Mouse (Mus musculus): ENCODE results near the gene Coq3. TPM values are rescaled to one million over a fixed set of nuclear protein-coding genes. Genes with fewer than 3 reads are reported as not detected.

The Coq3 gene
- 14.8 and 15.7 TPM in 2 replicates for polyA plus RNA-seq (2015; fragmentation: Nextera tagmentation; extraction: Ambion mirVana)

GRCm38 (mm10) chr4:21879565-21880220 lies at the start of gene Coq3:
Gene Coq3, plus strand, starts transcription at chr4:21879673.
- under 1% methylated on average over 51 of the region's 51 CpGs for WGBS
- Histone ChIP-seq H3K27me3 (ENCODE audit: control insufficient read depth, insufficient read depth, low read length) (no peaks in the 10 kb centered on the region), H3K9me3 (replicated peaks; ENCODE audit: control insufficient read depth, low read length) (no peaks in the 10 kb centered on the region), H3K9ac (ENCODE audit: low read length) (peak within 1 kb of the TSS; percentile 72), H3K27ac (ENCODE audit: low read length) (peak within 1 kb of the TSS; percentile 95), H3K36me3 (ENCODE audit: control insufficient read depth, insufficient read depth, low read length) (no peaks in the 10 kb centered on the region), H3K4me2 (ENCODE audit: low read depth, low read length) (peak within 1 kb of the TSS; percentile 86), H3K4me3 (replicated peaks; ENCODE audit: low read length) (peak within 1 kb of the TSS; percentile 70), H3K4me1 (ENCODE audit: control insufficient read depth, insufficient read depth, low read length) (peaks cover 6% of the 10 kb centered on the region; the same call in 1 of the 2 replicates)
- ATAC-seq (ENCODE audit: insufficient read depth, low FRiP score) = peak; percentile 91

GRCm38 (mm10) chr4:21832844-21833243 lies 46.6 kb upstream of the Coq3 start:
- no peak overlapping the region for H3K4me2 ChIP-seq (ENCODE audit: low read depth, low read length)
- H3K4me1 ChIP-seq (ENCODE audit: control insufficient read depth, insufficient read depth, low read length) = no peaks in the 10 kb centered on the region
- H3K27me3 ChIP-seq (ENCODE audit: control insufficient read depth, insufficient read depth, low read length) = no peaks in the 10 kb centered on the region
- 95% methylated on average over 8 of the region's 8 CpGs for whole genome bisulfite sequencing
- H3K27ac ChIP-seq (ENCODE audit: low read length) = no peak overlapping the region
- no peak for ATAC-seq (ENCODE audit: insufficient read depth, low FRiP score)
- H3K9ac ChIP-seq (ENCODE audit: low read length) = no peak overlapping the region
- H3K36me3 ChIP-seq (ENCODE audit: control insufficient read depth, insufficient read depth, low read length) = no peaks in the 10 kb centered on the region
- H3K4me3 ChIP-seq (replicated peaks; ENCODE audit: low read length) = no peak overlapping the region
- H3K9me3 ChIP-seq (replicated peaks; ENCODE audit: control insufficient read depth, low read length) = no peaks in the 10 kb centered on the region

- no peaks in the 10 kb centered on the region for H3K9me3 ChIP-seq (replicated peaks; ENCODE audit: control insufficient read depth, low read length)
- peaks cover 11% of the 10 kb centered on the region; the same call in 1 of the 2 replicates for H3K4me1 ChIP-seq (ENCODE audit: control insufficient read depth, insufficient read depth, low read length)
- peak; percentile 98 for ATAC-seq (ENCODE audit: insufficient read depth, low FRiP score)
- peak within 1 kb of the TSS; percentile 86 for H3K4me3 ChIP-seq (replicated peaks; ENCODE audit: low read length)
- peak within 1 kb of the TSS; percentile 87 for H3K9ac ChIP-seq (ENCODE audit: low read length)
- peak within 1 kb of the TSS; percentile 56 for H3K4me2 ChIP-seq (ENCODE audit: low read depth, low read length)
- H3K27me3 ChIP-seq (ENCODE audit: control insufficient read depth, insufficient read depth, low read length) = no peaks in the 10 kb centered on the region
- peak within 1 kb of the TSS; percentile 98 for H3K27ac ChIP-seq (ENCODE audit: low read length)
- under 1% methylated on average over 50 of the region's 50 CpGs for WGBS
- no peaks in the 10 kb centered on the region for H3K36me3 ChIP-seq (ENCODE audit: control insufficient read depth, insufficient read depth, low read length)
Observed at GRCm38 (mm10) chr4:21847481-21848286, 31.8 kb upstream of the Coq3 start, which contains the start of gene Pnisr. Gene Pnisr, plus strand, starts transcription at chr4:21847583.

GRCm38 (mm10) chr4:21848287-21848630 lies 31.2 kb upstream of the Coq3 start:
- WGBS = 0% methylated on average over 24 of the region's 24 CpGs
- no peaks in the 10 kb centered on the region for H3K27me3 ChIP-seq (ENCODE audit: control insufficient read depth, insufficient read depth, low read length)
- H3K9me3 ChIP-seq (replicated peaks; ENCODE audit: control insufficient read depth, low read length) = no peaks in the 10 kb centered on the region
- H3K9ac ChIP-seq (ENCODE audit: low read length) = peak overlapping the region; percentile 87
- H3K4me1 ChIP-seq (ENCODE audit: control insufficient read depth, insufficient read depth, low read length) = peaks cover 11% of the 10 kb centered on the region; the same call in 1 of the 2 replicates
- H3K4me2 ChIP-seq (ENCODE audit: low read depth, low read length) = peak overlapping the region; percentile 53
- no peaks in the 10 kb centered on the region for H3K36me3 ChIP-seq (ENCODE audit: control insufficient read depth, insufficient read depth, low read length)
- peak overlapping the region; percentile 98 for H3K27ac ChIP-seq (ENCODE audit: low read length)
- peak; percentile 83 for ATAC-seq (ENCODE audit: insufficient read depth, low FRiP score)
- H3K4me3 ChIP-seq (replicated peaks; ENCODE audit: low read length) = peak overlapping the region; percentile 86

- WGBS = 79% methylated on average over 1 of the region's 1 CpGs
- H3K4me2 ChIP-seq (ENCODE audit: low read depth, low read length) = no peak overlapping the region
- H3K27ac ChIP-seq (ENCODE audit: low read length) = no peak overlapping the region
- H3K9me3 ChIP-seq (replicated peaks; ENCODE audit: control insufficient read depth, low read length) = no peaks in the 10 kb centered on the region
- peaks cover 18% of the 10 kb centered on the region; the same call in 1 of the 2 replicates for H3K36me3 ChIP-seq (ENCODE audit: control insufficient read depth, insufficient read depth, low read length)
- no peak overlapping the region for H3K9ac ChIP-seq (ENCODE audit: low read length)
- no peak overlapping the region for H3K4me3 ChIP-seq (replicated peaks; ENCODE audit: low read length)
- ATAC-seq (ENCODE audit: insufficient read depth, low FRiP score) = no peak
- no peaks in the 10 kb centered on the region for H3K27me3 ChIP-seq (ENCODE audit: control insufficient read depth, insufficient read depth, low read length)
- no peaks in the 10 kb centered on the region for H3K4me1 ChIP-seq (ENCODE audit: control insufficient read depth, insufficient read depth, low read length)
Observed at GRCm38 (mm10) chr4:21857481-21857880, 22.0 kb upstream of the Coq3 start.

DNA sequence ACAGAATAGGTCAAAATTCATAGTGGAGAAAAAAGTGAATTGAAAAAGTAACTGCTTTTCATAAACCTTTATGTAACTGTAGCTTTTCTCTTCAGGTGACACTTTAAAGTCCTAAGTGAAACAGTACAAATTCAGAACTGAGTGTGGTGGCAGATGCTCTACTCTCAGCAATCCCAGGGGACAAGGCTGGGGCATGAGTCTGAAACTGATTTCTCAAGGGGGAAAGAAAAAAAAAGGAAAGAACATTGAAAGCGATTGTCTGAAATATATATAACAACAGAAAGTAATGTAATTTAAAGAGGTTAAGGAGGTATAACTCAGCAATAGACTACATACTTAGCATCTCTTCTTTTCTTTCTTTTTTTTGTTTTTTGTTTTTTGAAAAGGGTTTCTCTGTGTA lies 14.2 kb upstream of the Coq3 start:
- H3K9me3 ChIP-seq (replicated peaks; ENCODE audit: control insufficient read depth, low read length) = no peaks in the 10 kb centered on the region
- WGBS = 96% methylated on average over 1 of the region's 1 CpGs
- no peak overlapping the region for H3K9ac ChIP-seq (ENCODE audit: low read length)
- no peaks in the 10 kb centered on the region for H3K27me3 ChIP-seq (ENCODE audit: control insufficient read depth, insufficient read depth, low read length)
- no peak overlapping the region for H3K27ac ChIP-seq (ENCODE audit: low read length)
- H3K36me3 ChIP-seq (ENCODE audit: control insufficient read depth, insufficient read depth, low read length) = peaks cover 25% of the 10 kb centered on the region
- ATAC-seq (ENCODE audit: insufficient read depth, low FRiP score) = no peak
- no peak overlapping the region for H3K4me3 ChIP-seq (replicated peaks; ENCODE audit: low read length)
- no peak overlapping the region for H3K4me2 ChIP-seq (ENCODE audit: low read depth, low read length)
- no peaks in the 10 kb centered on the region for H3K4me1 ChIP-seq (ENCODE audit: control insufficient read depth, insufficient read depth, low read length)

DNA sequence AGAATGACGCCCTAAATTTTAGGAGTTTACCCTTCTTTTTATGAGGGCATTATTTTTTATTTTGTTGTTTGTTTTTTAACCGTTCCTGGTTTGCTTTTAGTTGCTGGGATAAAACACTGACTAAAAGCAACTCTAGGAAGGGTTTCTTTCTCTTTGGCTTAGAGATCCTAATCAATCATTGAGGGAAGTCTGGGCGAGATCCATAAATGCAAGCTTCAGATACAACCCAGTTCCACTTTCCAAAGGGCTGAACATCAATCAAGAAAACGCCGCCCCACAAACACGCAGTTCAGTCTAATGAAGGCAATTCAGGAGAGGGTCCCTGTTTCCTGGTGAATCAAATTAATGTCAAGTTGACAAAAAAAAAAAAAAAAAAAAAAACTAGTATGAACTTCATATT lies 697 bp upstream of the Coq3 start:
- Histone ChIP-seq H3K4me2 (ENCODE audit: low read depth, low read length) (peak overlapping the region; percentile 86), H3K36me3 (ENCODE audit: control insufficient read depth, insufficient read depth, low read length) (no peaks in the 10 kb centered on the region), H3K4me3 (replicated peaks; ENCODE audit: low read length) (peak overlapping the region; percentile 70), H3K27ac (ENCODE audit: low read length) (no peak overlapping the region), H3K27me3 (ENCODE audit: control insufficient read depth, insufficient read depth, low read length) (no peaks in the 10 kb centered on the region), H3K9me3 (replicated peaks; ENCODE audit: control insufficient read depth, low read length) (no peaks in the 10 kb centered on the region), H3K9ac (ENCODE audit: low read length) (no peak overlapping the region), H3K4me1 (ENCODE audit: control insufficient read depth, insufficient read depth, low read length) (peaks cover 6% of the 10 kb centered on the region; the same call in 1 of the 2 replicates)
- WGBS = 16% methylated on average over 6 of the region's 6 CpGs
- ATAC-seq (ENCODE audit: insufficient read depth, low FRiP score) = no peak

GRCm38 (mm10) chr4:21882806-21883205 lies 3.3 kb downstream of the Coq3 start:
- no peak overlapping the region for H3K4me3 ChIP-seq (replicated peaks; ENCODE audit: low read length)
- H3K36me3 ChIP-seq (ENCODE audit: control insufficient read depth, insufficient read depth, low read length) = no peaks in the 10 kb centered on the region
- H3K4me1 ChIP-seq (ENCODE audit: control insufficient read depth, insufficient read depth, low read length) = peaks cover 6% of the 10 kb centered on the region; the same call in 1 of the 2 replicates
- H3K27me3 ChIP-seq (ENCODE audit: control insufficient read depth, insufficient read depth, low read length) = no peaks in the 10 kb centered on the region
- 90% methylated on average over 6 of the region's 6 CpGs for WGBS
- no peaks in the 10 kb centered on the region for H3K9me3 ChIP-seq (replicated peaks; ENCODE audit: control insufficient read depth, low read length)
- no peak for ATAC-seq (ENCODE audit: insufficient read depth, low FRiP score)
- no peak overlapping the region for H3K27ac ChIP-seq (ENCODE audit: low read length)
- H3K4me2 ChIP-seq (ENCODE audit: low read depth, low read length) = no peak overlapping the region
- no peak overlapping the region for H3K9ac ChIP-seq (ENCODE audit: low read length)

- 68% methylated on average over 8 of the region's 8 CpGs for WGBS
Observed at GRCm38 (mm10) chr4:21885831-21886230, 6.4 kb downstream of the Coq3 start.

More at GRCm38 (mm10) chr4:21885831-21886230, 6.4 kb downstream of the Coq3 start:
- no peaks in the 10 kb centered on the region for H3K27me3 ChIP-seq (ENCODE audit: control insufficient read depth, insufficient read depth, low read length)
- ATAC-seq (ENCODE audit: insufficient read depth, low FRiP score) = no peak
- H3K27ac ChIP-seq (ENCODE audit: low read length) = no peak overlapping the region
- H3K36me3 ChIP-seq (ENCODE audit: control insufficient read depth, insufficient read depth, low read length) = no peaks in the 10 kb centered on the region
- no peaks in the 10 kb centered on the region for H3K4me1 ChIP-seq (ENCODE audit: control insufficient read depth, insufficient read depth, low read length)
- H3K9me3 ChIP-seq (replicated peaks; ENCODE audit: control insufficient read depth, low read length) = no peaks in the 10 kb centered on the region
- no peak overlapping the region for H3K4me3 ChIP-seq (replicated peaks; ENCODE audit: low read length)
- H3K9ac ChIP-seq (ENCODE audit: low read length) = no peak overlapping the region
- H3K4me2 ChIP-seq (ENCODE audit: low read depth, low read length) = no peak overlapping the region

All from stomach, embryonic 16.5 days (tissue).